Mouse (Mus musculus) cortical plate, adult 2 months (tissue): Measurements from ENCODE around the gene Spag8. TPM values are rescaled to one million over a fixed set of nuclear protein-coding genes. Genes with fewer than 3 reads are reported as not detected.

ENCODE experiments used
- H3K27ac ChIP-seq: fragments of 200-500 bp; 2 replicates; pipeline ENCODE4 v1.5.1; 2012; ENCODE audit warnings: low read length, control low read depth, inconsistent platforms; ENCODE audit not compliant: insufficient read depth
- H3K4me1 ChIP-seq: fragments of 200-500 bp; 2 replicates; pipeline ENCODE4 v1.6.1; 2011; ENCODE audit warnings: low read length; ENCODE audit not compliant: control insufficient read depth, insufficient read depth
- H3K4me3 ChIP-seq: fragments of 200-500 bp; 2 replicates; pipeline ENCODE4 v1.5.1; 2011; ENCODE audit warnings: mild to moderate bottlenecking, low read length, control low read depth; ENCODE audit not compliant: insufficient read depth
- CTCF ChIP-seq: fragments of 200-500 bp; IDR thresholded peaks from 2 replicates; pipeline ENCODE4 v1.5.1; 2011; ENCODE audit warnings: mild to moderate bottlenecking, control low read depth, low read length; ENCODE audit not compliant: insufficient read depth; ENCODE audit errors: extremely low read depth
- POLR2A ChIP-seq: fragments of 200-500 bp; IDR thresholded peaks from 2 replicates; pipeline ENCODE4 v1.6.1; 2011; ENCODE audit warnings: mild to moderate bottlenecking, low read length, control low read depth; ENCODE audit not compliant: insufficient read depth; ENCODE audit errors: extremely low read depth
- polyA plus RNA-seq: library from polyadenylated mRNA; depleted of rRNA; stranded (reverse); fragments of >200 nt; gene quantifications from 2 replicates; pipeline ENCODE4 v1.2.3, GENCODE M21; 2012

Gene Spag8
- polyA plus RNA-seq, 1 experiment, result 2.3 TPM

- no peak overlapping the region for H3K4me3 ChIP-seq
- TF ChIP-seq CTCF (no peak), POLR2A (no peak)
- peaks cover 6% of the 10 kb centered on the region for H3K4me1 ChIP-seq
- H3K27ac ChIP-seq, result no peak overlapping the region
Measured at GRCm38 (mm10) chr4:43675608-43676007, 22.2 kb upstream of the Spag8 start.

DNA sequence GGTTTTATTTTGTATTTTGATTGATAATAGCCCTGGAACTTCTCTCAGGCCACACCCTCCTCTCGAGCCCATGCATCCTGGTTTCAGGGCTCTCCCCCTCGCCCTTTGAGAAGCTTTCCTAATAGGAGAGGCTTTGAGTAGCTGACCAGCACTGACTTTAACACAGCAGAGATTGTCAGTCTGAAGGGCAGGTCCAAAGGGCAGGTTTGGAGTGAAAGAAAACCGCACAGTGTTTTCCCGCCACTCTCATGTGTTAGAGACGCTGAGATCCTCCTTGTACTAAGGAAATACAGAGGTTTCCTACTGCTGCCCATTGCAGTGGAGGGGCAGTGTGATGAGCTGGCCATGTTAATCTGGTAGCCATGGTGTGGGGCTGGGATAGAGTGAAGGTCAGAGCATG, 21.6 kb upstream of the Spag8 start:
- TF ChIP-seq POLR2A, result no peak
- no peak for TF ChIP-seq CTCF
- H3K4me1 ChIP-seq, result peaks cover 6% of the 10 kb centered on the region
- no peak overlapping the region for H3K4me3 ChIP-seq
- H3K27ac ChIP-seq, result no peak overlapping the region

DNA sequence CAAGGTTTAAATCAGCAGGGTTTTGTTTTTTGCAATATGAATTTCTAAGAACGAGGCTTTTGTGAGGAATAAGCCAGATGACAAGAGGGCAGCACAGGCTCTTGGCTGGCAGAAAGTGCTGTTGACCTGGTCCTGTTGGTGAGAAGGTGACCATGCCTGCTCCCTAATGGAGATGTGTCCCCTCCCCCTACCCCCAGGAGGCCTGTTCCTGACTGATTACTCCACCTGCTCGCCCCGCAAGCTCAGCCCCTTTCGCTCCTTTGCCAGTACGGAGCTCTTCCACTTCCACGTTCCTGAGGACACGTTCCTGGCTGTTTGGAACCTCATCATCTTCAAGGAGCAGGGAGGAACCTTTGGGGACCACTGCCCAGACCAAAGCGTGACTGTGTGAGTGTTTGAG, 20.3 kb upstream of the Spag8 start:
- Histone ChIP-seq H3K27ac (no peak overlapping the region), H3K4me3 (no peak overlapping the region), H3K4me1 (peaks cover 6% of the 10 kb centered on the region)
- TF ChIP-seq POLR2A (no peak), CTCF (no peak)

GRCm38 (mm10) chr4:43672070-43672469, 18.7 kb upstream of the Spag8 start:
- TF ChIP-seq POLR2A (no peak), CTCF (peak; percentile 78)
- Histone ChIP-seq H3K4me1 (peaks cover 6% of the 10 kb centered on the region), H3K4me3 (no peak overlapping the region), H3K27ac (no peak overlapping the region)

DNA sequence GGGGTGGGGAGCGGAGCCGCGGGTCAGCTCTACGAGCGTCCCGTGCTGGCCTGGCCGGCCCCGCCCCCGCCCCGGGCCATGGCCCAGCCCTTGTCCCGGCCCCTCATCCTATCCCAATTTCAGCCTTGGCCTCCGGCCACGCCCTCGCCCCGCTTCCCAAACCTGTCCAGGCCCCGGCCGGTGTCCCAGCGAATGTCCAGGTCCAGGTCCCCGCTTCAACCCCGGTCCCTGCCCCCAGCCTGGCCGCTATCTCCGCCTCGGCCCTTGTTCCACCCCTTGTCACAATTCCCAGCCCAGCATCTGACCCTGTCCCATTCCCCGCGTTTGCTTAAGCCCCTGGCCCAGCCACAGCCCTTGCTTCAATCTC, 16.0 kb upstream of the Spag8 start:
- Histone ChIP-seq H3K27ac (no peak overlapping the region), H3K4me3 (peak overlapping the region; percentile 85), H3K4me1 (peaks cover 6% of the 10 kb centered on the region)
- TF ChIP-seq POLR2A, result no peak
- no peak for TF ChIP-seq CTCF

DNA sequence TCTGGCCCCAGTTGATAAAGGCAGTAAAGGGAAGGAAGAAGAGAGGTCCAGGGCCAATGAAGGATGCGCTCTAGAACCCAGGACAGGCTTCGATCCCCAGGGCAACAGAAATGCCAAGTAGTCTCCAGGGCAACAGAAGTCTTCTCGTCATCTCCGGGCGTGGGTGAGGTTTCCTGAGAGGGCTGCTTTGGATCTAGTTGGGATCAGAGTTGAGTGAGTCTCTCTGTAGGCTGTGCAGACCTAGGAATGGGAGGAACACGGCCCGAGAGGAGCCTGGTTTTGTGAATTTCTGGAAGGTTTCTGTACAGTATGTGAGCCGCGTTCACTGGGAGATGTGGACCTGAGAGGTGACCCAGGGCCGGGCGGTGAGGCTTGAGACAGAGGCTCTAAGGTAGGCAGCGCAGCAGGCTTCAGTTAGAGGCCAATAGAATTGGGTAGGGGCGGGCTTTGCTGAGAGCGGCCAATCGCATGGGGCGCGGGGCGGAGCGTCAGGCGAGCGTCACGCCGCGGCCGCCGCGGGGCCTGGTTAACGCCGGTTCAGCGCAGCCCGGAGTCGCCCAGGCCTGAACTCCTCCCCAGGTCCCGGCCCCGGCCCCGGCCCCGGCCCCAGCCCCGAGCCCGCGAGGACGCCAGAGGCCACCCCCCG, 15.5 kb upstream of the Spag8 start, which contains the start of the genes Tmem8b and Fam221b:
Gene Tmem8b, plus strand, starts transcription at position 190 of the 646 bp plus-strand sequence.
Gene Fam221b, minus strand, starts transcription at position 364 of the 646 bp plus-strand sequence.
- Histone ChIP-seq H3K4me1 (peaks cover 6% of the 10 kb centered on the region), H3K27ac (peak within 1 kb of the TSS; percentile 26; the same call in 1 of the 2 replicates), H3K4me3 (peak within 1 kb of the TSS; percentile 85)
- TF ChIP-seq CTCF (no peak), POLR2A (peak; percentile 72; the same call in 1 of the 2 replicates)

DNA sequence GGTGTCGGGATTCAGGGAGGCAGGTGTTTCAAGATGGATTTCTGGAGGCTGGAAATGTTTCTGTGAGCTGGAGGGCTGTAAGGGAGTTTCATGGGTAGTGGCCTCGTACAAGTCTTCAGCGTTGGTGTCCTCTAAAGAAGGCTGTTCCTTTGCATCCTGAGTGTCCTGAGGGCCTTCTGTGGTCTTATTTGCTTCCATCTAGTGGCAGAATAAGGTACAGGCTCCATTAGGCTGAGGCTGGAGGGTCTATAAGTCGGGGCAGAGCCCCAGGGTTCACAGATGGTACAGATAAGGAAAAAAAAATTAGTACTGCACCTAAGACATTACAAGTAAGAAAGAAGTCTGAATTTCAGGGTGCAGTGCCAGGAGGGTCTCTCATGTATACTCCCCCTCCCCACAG, 13.0 kb upstream of the Spag8 start:
- H3K4me3 ChIP-seq, result no peak overlapping the region
- H3K27ac ChIP-seq, result no peak overlapping the region
- no peak for TF ChIP-seq POLR2A
- peak; percentile 43; the same call in 1 of the 2 replicates for TF ChIP-seq CTCF
- peaks cover 2% of the 10 kb centered on the region for H3K4me1 ChIP-seq

GRCm38 (mm10) chr4:43657146-43657545, 3.8 kb upstream of the Spag8 start:
- Histone ChIP-seq H3K4me1 (no peaks in the 10 kb centered on the region; the same call in 1 of the 2 replicates), H3K4me3 (no peak overlapping the region; the same call in 1 of the 2 replicates), H3K27ac (no peak overlapping the region)
- no peak for TF ChIP-seq CTCF
- no peak for TF ChIP-seq POLR2A

GRCm38 (mm10) chr4:43656339-43657109, 3.1 kb upstream of the Spag8 start, which contains the start of gene Hint2:
Gene Hint2 (minus strand): TSS chr4:43656466.
- TF ChIP-seq CTCF, result no peak
- TF ChIP-seq POLR2A, result peak; percentile 81
- Histone ChIP-seq H3K4me3 (peak within 1 kb of the TSS; percentile 51), H3K4me1 (no peaks in the 10 kb centered on the region; the same call in 1 of the 2 replicates), H3K27ac (peak within 1 kb of the TSS; percentile 90)

DNA sequence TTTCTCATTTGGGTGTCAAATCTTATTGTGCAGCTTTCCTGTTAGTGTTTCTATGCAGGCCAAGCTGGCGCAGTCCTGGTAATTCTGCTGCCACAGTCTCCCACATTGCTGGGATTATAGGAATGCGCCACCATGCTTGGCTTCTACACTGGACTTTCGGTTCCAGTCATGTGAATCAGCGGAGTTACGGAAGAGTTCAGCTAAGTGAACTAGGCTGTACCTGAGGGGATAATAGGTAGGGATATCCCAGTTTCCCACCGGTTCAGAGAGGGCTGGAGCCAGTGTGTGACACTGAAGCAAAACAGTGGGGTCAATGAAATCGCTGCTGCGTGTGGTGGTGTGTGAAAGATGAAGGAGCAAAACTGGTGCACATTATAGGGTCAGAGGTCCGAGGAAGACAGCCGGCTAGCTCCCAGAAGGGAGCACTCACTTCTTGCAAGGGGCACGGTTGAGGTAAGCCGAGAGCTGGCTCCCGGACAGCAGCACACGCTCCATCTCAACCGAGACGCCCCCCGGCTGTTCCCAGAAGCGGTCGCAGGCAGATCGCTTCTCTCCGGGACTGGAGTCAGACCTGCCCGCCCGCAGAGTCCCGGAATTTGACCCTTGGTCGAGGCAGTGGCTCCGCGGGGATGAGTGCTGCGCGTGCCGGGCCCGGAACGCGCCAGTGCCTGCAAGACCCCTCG, 2.4 kb upstream of the Spag8 start:
- TF ChIP-seq CTCF (no peak), POLR2A (no peak)
- Histone ChIP-seq H3K4me1 (no peaks in the 10 kb centered on the region; the same call in 1 of the 2 replicates), H3K27ac (peak overlapping the region; percentile 90), H3K4me3 (peak overlapping the region; percentile 51)

DNA sequence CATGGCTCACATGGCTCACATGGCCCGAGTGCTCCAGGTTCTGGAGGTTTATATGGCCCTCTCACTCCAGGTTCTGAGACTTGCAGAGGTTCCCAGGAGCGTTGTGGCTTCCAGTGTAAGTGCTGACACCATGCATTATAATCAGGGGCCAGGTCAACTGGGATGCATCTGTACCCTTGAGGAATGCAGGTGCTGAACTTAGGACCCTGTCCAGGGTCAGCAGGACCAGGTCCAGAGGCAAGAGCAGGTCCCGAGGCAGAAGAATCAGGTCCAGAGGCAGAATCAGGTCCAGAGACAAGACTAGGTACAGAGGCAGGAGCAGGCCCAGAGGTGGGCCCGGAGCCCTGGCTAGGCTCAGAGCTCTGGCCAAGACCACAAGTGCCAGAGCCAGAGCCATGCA, 668 bp downstream of the Spag8 start:
- no peak overlapping the region for H3K27ac ChIP-seq
- H3K4me1 ChIP-seq, result no peaks in the 10 kb centered on the region; the same call in 1 of the 2 replicates
- no peak overlapping the region for H3K4me3 ChIP-seq
- TF ChIP-seq POLR2A, result no peak
- TF ChIP-seq CTCF, result no peak
